Mouse (Mus musculus) bone marrow, adult 2 months (tissue): ENCODE measurements at regions not wholly inside any gene's neighbourhood (a gene's known extent, or its start where the extent isn't known, plus 50 kb on each side); places are given as distances from the start of the nearest gene placed in this dataset.

Experiments used
- H3K27ac ChIP-seq: fragments of 200-500 bp; 2 replicates; pipeline ENCODE4 v1.5.1; 2012; ENCODE audit warnings: low read depth, mild to moderate bottlenecking, control low read depth, inconsistent platforms, low read length; ENCODE audit not compliant: control insufficient read depth, poor library complexity, insufficient read depth
- H3K4me1 ChIP-seq: fragments of 200-500 bp; 2 replicates; pipeline ENCODE4 v1.6.1; 2011; ENCODE audit warnings: low read length; ENCODE audit not compliant: control insufficient read depth, insufficient read depth
- H3K4me3 ChIP-seq: fragments of 200-500 bp; replicated peaks from 2 replicates; pipeline ENCODE3; 2011; ENCODE audit warnings: mild to moderate bottlenecking, low read depth, low read length, control low read depth; ENCODE audit not compliant: control insufficient read depth
- CTCF ChIP-seq: fragments of 200-500 bp; IDR thresholded peaks from 2 replicates; pipeline ENCODE4 v1.5.1; 2011; ENCODE audit warnings: low read length, control low read depth; ENCODE audit not compliant: control insufficient read depth, insufficient read depth
- POLR2A ChIP-seq: fragments of 200-500 bp; IDR thresholded peaks from 2 replicates; pipeline ENCODE4 v1.6.1; 2011; ENCODE audit warnings: low read depth, mild to moderate bottlenecking, control low read depth, low read length, borderline replicate concordance; ENCODE audit not compliant: control insufficient read depth
- WGBS: fragments of 180-500 bp; shearing (Covaris S2); methylation state at CpG from one replicate; pipeline ENCODE4 v1.1.7; 2018; 5-methylcytosine and 5-hydroxymethylcytosine counted together

DNA sequence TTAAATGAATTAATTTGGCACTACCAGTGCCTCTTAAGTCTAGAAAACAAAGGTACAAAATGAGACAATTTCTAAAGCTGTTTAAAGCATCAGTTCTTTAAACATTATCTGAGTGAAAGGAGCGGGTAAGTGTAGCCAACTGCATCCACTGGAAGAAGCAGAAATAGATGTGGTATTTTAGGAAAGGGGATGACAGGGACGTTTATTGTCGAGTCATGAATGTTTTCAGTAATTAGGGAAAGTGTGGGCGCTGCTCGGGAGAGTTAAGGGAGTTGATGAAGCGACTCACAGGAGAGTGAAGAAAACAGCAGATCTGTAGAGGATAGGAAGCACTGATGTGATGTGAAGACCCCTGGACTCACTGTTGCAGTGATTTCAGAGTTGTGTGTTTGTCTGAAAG is 68.1 kb upstream of the Ufm1 start:
- no peak for TF ChIP-seq POLR2A
- Histone ChIP-seq H3K4me1 (no peaks in the 10 kb centered on the region), H3K27ac (no peak overlapping the region), H3K4me3 (no peak overlapping the region)
- 69% methylated on average over 6 of the region's 6 CpGs for WGBS

DNA sequence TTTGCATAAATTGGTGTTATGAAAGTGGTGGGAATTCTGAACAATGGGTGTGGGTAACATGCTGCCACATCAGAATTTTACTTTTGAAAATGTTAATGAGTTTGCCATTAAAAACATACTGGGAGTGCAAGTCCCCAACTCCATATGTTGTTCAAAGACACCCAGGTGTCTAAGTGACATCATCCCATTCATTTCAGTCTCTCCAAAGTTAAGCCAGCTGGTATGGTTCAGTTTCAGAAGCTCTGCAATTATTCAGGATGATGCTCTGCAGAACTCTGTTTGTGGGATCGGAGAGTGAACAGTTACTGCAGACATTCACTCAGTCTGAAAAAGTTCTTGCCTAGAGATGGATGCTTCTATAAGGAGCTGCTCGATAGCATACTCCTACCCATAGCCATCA is 56.3 kb upstream of the Ufm1 start:
- WGBS = 82% methylated on average over 2 of the region's 2 CpGs
- Histone ChIP-seq H3K4me3 (no peak overlapping the region), H3K27ac (no peak overlapping the region), H3K4me1 (no peaks in the 10 kb centered on the region)
- TF ChIP-seq POLR2A = no peak
- no peak for TF ChIP-seq CTCF

DNA sequence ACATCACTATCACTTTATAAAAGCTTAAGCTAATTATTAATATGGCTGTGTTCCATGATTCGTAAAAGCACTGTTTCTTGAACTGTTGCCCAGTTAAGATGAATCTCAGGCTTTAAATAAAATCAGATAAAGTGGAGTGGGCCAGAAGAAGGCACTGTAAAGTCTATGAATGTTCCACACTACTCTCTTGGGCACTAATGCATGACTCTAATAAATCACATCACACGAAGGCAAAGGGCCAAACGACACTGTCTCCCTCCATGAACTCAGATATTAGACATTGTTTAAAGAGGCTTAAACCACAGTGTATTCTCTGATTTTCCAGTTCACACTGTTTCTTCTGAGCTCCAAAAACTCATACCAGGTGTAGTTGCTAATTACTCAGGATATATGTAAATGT is 55.9 kb upstream of the Ufm1 start:
- Histone ChIP-seq H3K27ac (no peak overlapping the region), H3K4me1 (no peaks in the 10 kb centered on the region), H3K4me3 (no peak overlapping the region)
- TF ChIP-seq POLR2A (no peak), CTCF (no peak)
- WGBS = 79% methylated on average over 3 of the region's 3 CpGs

DNA sequence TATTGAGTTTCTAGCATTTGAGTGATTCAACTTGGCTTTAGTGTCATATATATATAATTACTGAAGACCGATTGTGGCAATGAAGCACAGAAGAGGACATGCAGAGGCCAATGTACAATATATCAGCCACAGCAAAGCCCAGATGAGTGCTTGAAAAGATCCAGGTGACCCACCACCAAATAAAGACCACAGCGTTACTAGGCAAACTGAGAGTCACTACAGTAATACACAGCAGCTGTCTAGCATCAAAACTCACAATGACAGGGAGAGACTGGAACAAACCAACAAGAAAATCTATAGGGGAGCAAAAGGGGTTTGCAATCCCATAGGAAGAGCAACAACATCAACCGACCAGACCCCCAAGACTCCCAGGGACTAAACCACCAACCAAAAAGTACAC is 54.3 kb upstream of the Ufm1 start:
- Histone ChIP-seq H3K27ac (no peak overlapping the region), H3K4me1 (no peaks in the 10 kb centered on the region), H3K4me3 (no peak overlapping the region)
- no peak for TF ChIP-seq CTCF
- TF ChIP-seq POLR2A = no peak
- 80% methylated on average over 3 of the region's 3 CpGs for WGBS

DNA sequence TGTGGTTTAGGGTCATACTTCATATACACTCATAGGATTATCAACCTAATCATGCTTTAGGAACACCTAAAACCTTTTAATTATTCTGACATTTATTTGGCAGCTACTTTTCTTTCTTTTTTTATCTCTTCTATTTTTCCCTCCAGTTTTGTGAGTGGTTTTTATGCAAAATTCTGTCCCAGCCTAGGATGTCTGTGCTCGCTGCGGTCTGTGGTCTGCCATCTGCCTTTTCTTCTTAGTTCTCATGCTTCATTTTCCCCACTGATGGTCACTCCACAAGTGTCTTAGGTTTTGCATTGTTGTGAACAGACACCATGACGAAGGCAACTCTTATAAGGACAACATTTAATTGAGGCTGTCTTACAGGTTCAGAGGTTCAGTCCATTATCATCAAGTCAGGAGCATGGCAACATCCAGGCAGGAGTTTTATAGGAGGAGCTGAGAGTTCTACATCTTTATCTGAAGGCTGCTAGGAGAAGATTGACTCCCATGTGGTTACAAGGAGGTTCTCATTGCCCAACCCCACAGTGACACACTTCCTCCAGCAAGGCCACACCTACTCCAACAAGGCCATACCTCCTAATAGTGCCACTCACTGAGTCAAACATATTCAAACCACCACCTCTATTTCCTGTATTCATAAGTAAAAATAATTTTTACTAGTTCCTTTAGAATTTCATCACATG is 50.5 kb upstream of the Ufm1 start:
- TF ChIP-seq POLR2A = no peak
- TF ChIP-seq CTCF = no peak
- H3K4me3 ChIP-seq = no peak overlapping the region
- 77% methylated on average over 3 of the region's 3 CpGs for WGBS
- no peaks in the 10 kb centered on the region for H3K4me1 ChIP-seq
- H3K27ac ChIP-seq = no peak overlapping the region
